Mouse (Mus musculus) MEL (cell line): ENCODE data around the gene Cst13. TPM values are rescaled to one million over a fixed set of nuclear protein-coding genes. Genes with fewer than 3 reads are reported as not detected.
"Not testable (repeated sequence)": the region's sequence is repeated elsewhere in the genome, so short reads cannot be mapped to it uniquely, and the experiment has no call there.

Source experiments
- DNase-seq: peaks from one replicate; pipeline ENCODE4 v3.0.0; 2011; ENCODE audit warnings: low read depth, low spot score
- H3K27ac ChIP-seq: 2 replicates; pipeline ENCODE4 v1.5.1; 2012; ENCODE audit warnings: low read depth, mild to moderate bottlenecking, control low read depth, low read length, moderate library complexity; ENCODE audit not compliant: control insufficient read depth
- H3K27me3 ChIP-seq, 2 experiments: fragments of 150-350 bp in 1 of 2; sonication (generic) in 1 of 2; 2 replicates each; pipeline ENCODE4 v1.6.1; 2012; ENCODE audit warnings: low read length in 2 of 2, mild to moderate bottlenecking in 2 of 2, improper control_type of control experiment in 1 of 2, moderate library complexity in 1 of 2; ENCODE audit not compliant: insufficient read depth in 2 of 2, control insufficient read depth in 1 of 2
- H3K36me3 ChIP-seq, 2 experiments: 2 replicates each; pipeline ENCODE4 v1.6.1; 2012 to 2014; ENCODE audit warnings: low read length in 2 of 2, improper control_type of control experiment in 1 of 2, inconsistent platforms in 1 of 2, mild to moderate bottlenecking in 1 of 2; ENCODE audit not compliant: insufficient read depth in 2 of 2, control insufficient read depth in 1 of 2
- H3K4me1 ChIP-seq, 2 experiments: fragments of 150-350 bp in 1 of 2; sonication (generic) in 1 of 2; 2 replicates each; pipeline ENCODE4 v1.6.1; 2012; ENCODE audit warnings: low read length in 2 of 2, improper control_type of control experiment in 1 of 2, mild to moderate bottlenecking in 1 of 2; ENCODE audit not compliant: insufficient read depth in 2 of 2, control insufficient read depth in 1 of 2
- H3K4me3 ChIP-seq, 2 experiments: fragments of 150-350 bp in 1 of 2; sonication (generic) in 1 of 2; 2 replicates each; pipeline ENCODE4 v1.5.1; 2012; ENCODE audit warnings: low read depth in 2 of 2, low read length in 2 of 2, mild to moderate bottlenecking in 2 of 2, moderate library complexity in 2 of 2, control low read depth in 1 of 2, improper control_type of control experiment in 1 of 2; ENCODE audit not compliant: control insufficient read depth in 1 of 2, insufficient read depth in 1 of 2
- H3K79me2 ChIP-seq: 2 replicates; pipeline ENCODE4 v1.6.1; 2012; ENCODE audit warnings: mild to moderate bottlenecking, low read length, moderate library complexity; ENCODE audit not compliant: control insufficient read depth, poor library complexity, insufficient read depth
- H3K9ac ChIP-seq: 2 replicates; pipeline ENCODE4 v1.6.1; 2012; ENCODE audit warnings: low read depth, mild to moderate bottlenecking, control low read depth, low read length, moderate library complexity; ENCODE audit not compliant: control insufficient read depth, poor library complexity, severe bottlenecking
- H3K9me3 ChIP-seq: fragments of 150-350 bp; sonication (generic); replicated peaks from 2 replicates; pipeline ENCODE4 v1.6.1; 2012; ENCODE audit warnings: mild to moderate bottlenecking, low read length, improper control_type of control experiment, moderate library complexity; ENCODE audit not compliant: insufficient read depth
- CHD2 ChIP-seq: IDR thresholded peaks from 2 replicates; pipeline ENCODE4 v1.6.1; 2011; ENCODE audit warnings: low read length, improper control_type of control experiment
- CTCF ChIP-seq, 3 experiments: IDR thresholded peaks in 2 of 3; conservative IDR thresholded peaks in 1 of 3; 2 replicates each; pipeline ENCODE4 v1.5.1; 2011 to 2012; ENCODE audit warnings: low read length in 3 of 3, low read depth in 2 of 3, mild to moderate bottlenecking in 2 of 3, improper control_type of control experiment in 1 of 3, inconsistent platforms in 1 of 3, mixed read lengths in 1 of 3, moderate library complexity in 1 of 3; ENCODE audit not compliant: control insufficient read depth in 1 of 3, insufficient read depth in 1 of 3, poor library complexity in 1 of 3, severe bottlenecking in 1 of 3
- E2F4 ChIP-seq: IDR thresholded peaks from 2 replicates; pipeline ENCODE4 v1.6.1; 2011; ENCODE audit warnings: low read depth, low read length, improper control_type of control experiment, borderline replicate concordance
- EP300 ChIP-seq, 2 experiments: IDR thresholded peaks; 2 replicates each; pipeline ENCODE4 v1.6.1; 2011; ENCODE audit warnings: improper control_type of control experiment in 2 of 2, low read length in 2 of 2, low read depth in 1 of 2, mild to moderate bottlenecking in 1 of 2
- ETS1 ChIP-seq: IDR thresholded peaks from 2 replicates; pipeline ENCODE4 v1.6.1; 2012; ENCODE audit warnings: low read depth, mild to moderate bottlenecking, inconsistent platforms, low read length, improper control_type of control experiment, moderate library complexity
- GABPA ChIP-seq: IDR thresholded peaks from 2 replicates; pipeline ENCODE4 v1.6.1; 2012; ENCODE audit warnings: low read depth, mild to moderate bottlenecking, inconsistent platforms, low read length, improper control_type of control experiment, moderate library complexity
- HCFC1 ChIP-seq: IDR thresholded peaks from 2 replicates; pipeline ENCODE4 v1.6.1; 2012; ENCODE audit warnings: low read depth, mild to moderate bottlenecking, inconsistent platforms, low read length, improper control_type of control experiment, moderate library complexity
- JUND ChIP-seq: IDR thresholded peaks from 2 replicates; pipeline ENCODE4 v1.6.1; 2011; ENCODE audit warnings: low read depth, mild to moderate bottlenecking, improper control_type of control experiment, low read length
- MAZ ChIP-seq: IDR thresholded peaks from 2 replicates; pipeline ENCODE4 v1.6.1; 2012; ENCODE audit warnings: low read depth, mild to moderate bottlenecking, inconsistent platforms, low read length, improper control_type of control experiment
- MXI1 ChIP-seq: IDR thresholded peaks from 2 replicates; pipeline ENCODE4 v1.6.1; 2011; ENCODE audit warnings: mild to moderate bottlenecking, low read depth, low read length, improper control_type of control experiment
- MYC ChIP-seq: IDR thresholded peaks from 2 replicates; pipeline ENCODE4 v1.6.1; 2011; ENCODE audit warnings: low read depth, mild to moderate bottlenecking, low read length, improper control_type of control experiment, moderate library complexity
- NRF1 ChIP-seq: IDR thresholded peaks from 2 replicates; pipeline ENCODE4 v1.6.1; 2014; ENCODE audit warnings: low read depth, mild to moderate bottlenecking, inconsistent platforms, low read length, improper control_type of control experiment, moderate library complexity; ENCODE audit not compliant: poor library complexity, insufficient read depth, severe bottlenecking
- RAD21 ChIP-seq: IDR thresholded peaks from 2 replicates; pipeline ENCODE4 v1.6.1; 2011; ENCODE audit warnings: mild to moderate bottlenecking, low read depth, low read length, improper control_type of control experiment
- RCOR1 ChIP-seq: IDR thresholded peaks from 2 replicates; pipeline ENCODE4 v1.6.1; 2012; ENCODE audit warnings: low read depth, mild to moderate bottlenecking, inconsistent platforms, low read length, improper control_type of control experiment
- TAL1 ChIP-seq: IDR thresholded peaks from 2 replicates; pipeline ENCODE4 v1.6.1; 2012; ENCODE audit warnings: mild to moderate bottlenecking, inconsistent platforms, low read length, moderate library complexity, mixed read lengths
- TCF12 ChIP-seq: IDR thresholded peaks from 2 replicates; pipeline ENCODE4 v1.6.1; 2014; ENCODE audit warnings: low read depth, mild to moderate bottlenecking, inconsistent platforms, low read length, improper control_type of control experiment, moderate library complexity
- polyA plus RNA-seq, 2 experiments: library from polyadenylated mRNA; stranded (reverse) in 1 of 2; unstranded in 1 of 2; fragments of >175 nt in 1 of 2; fragments of >200 nt in 1 of 2; gene quantifications; 2 replicates each; pipeline versions ENCODE4 v1.2.1 to v1.2.4; 2012; ENCODE audit warnings: low replicate concordance in 2 of 2, low read depth in 1 of 2; ENCODE audit not compliant: insufficient read length in 2 of 2, insufficient read depth in 1 of 2, missing spikeins in 1 of 2
- total RNA-seq: library from RNA; depleted of rRNA; stranded (reverse); fragments of 300-350 nt; gene quantifications from 2 replicates; pipeline ENCODE4 v1.2.3, GENCODE M21; 2012; rRNA removed

Gene Cst13
- total RNA-seq, result not detected in 2 replicates
- not detected for polyA plus RNA-seq

- no peak within 1 kb of the TSS for H3K27ac ChIP-seq
- H3K36me3 ChIP-seq, result no peaks in the 10 kb centered on the region
- H3K79me2 ChIP-seq, result no peaks in the 10 kb centered on the region
- no peaks in the 10 kb centered on the region for H3K9me3 ChIP-seq
- DNase-seq, result no peak
- H3K27me3 ChIP-seq, result no peaks in the 10 kb centered on the region
- TF ChIP-seq MAZ (no peak), MXI1 (no peak), RCOR1 (no peak), RAD21 (no peak), HCFC1 (no peak), E2F4 (no peak), TCF12 (no peak), JUND (no peak), EP300 (IDR thresholded peaks at IDR 0.05; ENCODE audit: low read depth in 1 of 2, low read length in 2 of 2) (no peak), ETS1 (no peak), GABPA (no peak), NRF1 (no peak), CTCF (IDR thresholded peaks at IDR 0.05 in 2 of 3, conservative IDR thresholded peaks at IDR 0.05 in 1 of 3; ENCODE audit: control insufficient read depth in 1 of 3, insufficient read depth in 1 of 3, low read depth in 2 of 3, low read length in 3 of 3, poor library complexity in 1 of 3, severe bottlenecking in 1 of 3) (no peak)
- TF ChIP-seq, all 39 proteins: peak for 0
- Histone ChIP-seq H3K4me1 (no peaks in the 10 kb centered on the region), H3K9ac (no peak within 1 kb of the TSS), H3K4me3 (no peak within 1 kb of the TSS)
These were observed at the start of gene Cst13 for GRCm38 (mm10) chr2:148819909-148820308. Gene Cst13 (plus strand): TSS chr2:148820081.

- not testable (repeated sequence) for H3K4me1 ChIP-seq, H3K36me3 ChIP-seq, H3K27ac ChIP-seq, H3K9me3 ChIP-seq, H3K79me2 ChIP-seq, H3K4me3 ChIP-seq, H3K9ac ChIP-seq, DNase-seq, H3K27me3 ChIP-seq
These were observed 48.5 kb upstream of the Cst13 start, which contains the start of gene Cst11 for GRCm38 (mm10) chr2:148771397-148771796. Gene Cst11 (minus strand): TSS chr2:148771497.

- TF ChIP-seq MAZ (no peak), MYC (no peak), RCOR1 (no peak), TCF12 (no peak), TAL1 (no peak), CHD2 (no peak)
- Histone ChIP-seq H3K9ac (no peak within 1 kb of the TSS), H3K4me3 (no peak within 1 kb of the TSS), H3K27me3 (no peaks in the 10 kb centered on the region), H3K27ac (no peak within 1 kb of the TSS), H3K9me3 (no peaks in the 10 kb centered on the region), H3K4me1 (no peaks in the 10 kb centered on the region), H3K79me2 (no peaks in the 10 kb centered on the region), H3K36me3 (no peaks in the 10 kb centered on the region)
- no peak for DNase-seq
These were observed 38.2 kb upstream of the Cst13 start, which contains the start of gene 8030411F24Rik for GRCm38 (mm10) chr2:148781709-148782108. Gene 8030411F24Rik (plus strand): TSS chr2:148782009.
